Mouse (Mus musculus): ENCODE results near the gene Ptov1. TPM values are rescaled to one million over a fixed set of nuclear protein-coding genes. Genes with fewer than 3 reads are reported as not detected.
A peak's percentile ranks its signal among the peaks of the same experiment; 100 is the strongest.

Ptov1 gene
- polyA plus RNA-seq, 1 experiment from 2014 or later: 291 TPM

GRCm38 (mm10) chr7:44817441-44817840, 52.1 kb downstream of the Ptov1 start:
- peak overlapping the region; percentile 82 for H3K4me2 ChIP-seq
- no peaks in the 10 kb centered on the region for H3K9me3 ChIP-seq
- peak overlapping the region; percentile 98; the same call in 1 of the 2 replicates for H3K27ac ChIP-seq
- WGBS: 12% methylated on average over 3 of the region's 3 CpGs
- peak overlapping the region; percentile 88 for H3K4me3 ChIP-seq (replicated peaks)
- H3K9ac ChIP-seq: peak overlapping the region; percentile 95
- no peak for ATAC-seq (ENCODE audit: insufficient read depth, low FRiP score, low read depth)
- H3K27me3 ChIP-seq (replicated peaks): no peaks in the 10 kb centered on the region
- no peaks in the 10 kb centered on the region; the same call in 1 of the 2 replicates for H3K36me3 ChIP-seq
- peaks cover 41% of the 10 kb centered on the region for H3K4me1 ChIP-seq

DNA sequence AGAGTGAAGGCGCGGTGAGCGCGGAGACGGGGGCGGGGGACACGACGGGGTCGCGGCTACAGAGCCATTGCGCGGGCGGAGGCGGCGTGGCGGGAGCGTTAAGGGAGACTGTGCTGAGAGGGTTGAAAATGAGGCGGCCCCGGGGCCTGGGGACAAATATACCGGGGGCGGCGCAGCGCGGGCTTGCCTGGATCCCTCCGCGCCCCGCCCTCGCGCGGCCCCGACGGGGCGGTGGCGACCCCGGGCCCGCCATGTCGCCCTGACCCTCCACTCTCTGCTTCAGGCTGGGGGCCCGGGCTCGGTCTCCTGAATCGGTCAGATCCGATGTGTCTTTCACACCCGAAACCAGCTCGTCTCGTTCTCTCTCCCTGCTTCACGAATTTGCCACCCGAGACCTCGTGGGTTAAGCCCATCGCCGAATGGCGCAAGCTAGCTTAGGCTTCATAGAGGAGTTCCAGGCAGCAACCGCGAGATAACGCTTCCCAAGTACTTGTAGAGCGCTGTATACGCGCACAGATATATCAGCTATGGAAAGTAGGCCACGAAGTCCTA, 53.0 kb downstream of the Ptov1 start, which contains the start of gene Atf5:
Gene Atf5 (minus strand): TSS at position 189 of the 552 bp plus-strand sequence.
- Histone ChIP-seq H3K27me3 (replicated peaks) (no peaks in the 10 kb centered on the region), H3K36me3 (no peaks in the 10 kb centered on the region; the same call in 1 of the 2 replicates), H3K4me1 (peaks cover 39% of the 10 kb centered on the region), H3K27ac (peak within 1 kb of the TSS; percentile 98), H3K9ac (peak within 1 kb of the TSS; percentile 95), H3K9me3 (no peaks in the 10 kb centered on the region), H3K4me2 (peak within 1 kb of the TSS; percentile 82), H3K4me3 (replicated peaks) (peak within 1 kb of the TSS; percentile 88)
- ATAC-seq (ENCODE audit: insufficient read depth, low FRiP score, low read depth): peak; percentile 13
- WGBS: under 1% methylated on average over 52 of the region's 57 CpGs

GRCm38 (mm10) chr7:44815721-44816469, 53.7 kb downstream of the Ptov1 start, which contains the start of the genes Nup62 and Il4i1:
Gene Nup62, plus strand, starts transcription at chr7:44816088.
Gene Il4i1, plus strand, starts transcription at chr7:44816387.
- Histone ChIP-seq H3K4me1 (peaks cover 36% of the 10 kb centered on the region), H3K36me3 (peaks cover 4% of the 10 kb centered on the region; the same call in 1 of the 2 replicates), H3K4me3 (replicated peaks) (peak within 1 kb of the TSS; percentile 88), H3K9me3 (no peaks in the 10 kb centered on the region), H3K27me3 (replicated peaks) (no peaks in the 10 kb centered on the region), H3K4me2 (peak within 1 kb of the TSS; percentile 82), H3K27ac (peak within 1 kb of the TSS; percentile 98), H3K9ac (peak within 1 kb of the TSS; percentile 95)
- WGBS: under 1% methylated on average over 61 of the region's 62 CpGs
- ATAC-seq (ENCODE audit: insufficient read depth, low FRiP score, low read depth): peak; percentile 94

DNA sequence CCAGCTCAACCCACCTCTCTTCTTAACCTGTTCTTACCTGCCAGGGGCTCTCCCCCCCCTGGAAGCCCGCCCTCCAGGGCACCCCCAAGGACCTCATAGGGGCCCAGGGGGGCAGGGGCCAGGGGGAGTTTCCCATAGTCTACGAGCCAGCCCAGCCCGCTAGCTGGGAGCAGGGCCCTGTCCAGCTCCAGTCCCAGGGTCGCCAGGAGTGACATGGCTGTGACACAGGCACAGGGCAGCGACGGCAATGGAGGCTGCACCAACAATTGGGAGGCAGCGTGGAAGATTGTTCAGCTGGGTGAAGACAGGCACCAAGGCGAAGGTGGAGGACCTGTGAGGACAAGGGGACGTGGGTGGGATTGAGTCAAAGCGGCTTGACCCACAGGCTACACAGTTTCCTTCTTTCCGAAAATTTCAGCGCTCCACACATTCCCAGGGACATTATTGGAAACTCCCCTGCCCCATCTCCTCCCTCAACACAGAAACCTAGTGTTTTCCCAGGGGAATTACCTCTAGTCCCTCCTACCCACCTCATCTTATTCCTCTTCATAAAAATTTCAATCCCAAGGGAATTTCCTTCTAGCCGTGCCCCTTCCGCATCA, 54.5 kb downstream of the Ptov1 start:
- H3K27me3 ChIP-seq (replicated peaks): no peaks in the 10 kb centered on the region
- H3K9me3 ChIP-seq: no peaks in the 10 kb centered on the region
- peak overlapping the region; percentile 88 for H3K4me3 ChIP-seq (replicated peaks)
- peak overlapping the region; percentile 82 for H3K4me2 ChIP-seq
- 32% methylated on average over 14 of the region's 14 CpGs for WGBS
- H3K27ac ChIP-seq: peak overlapping the region; percentile 98
- H3K36me3 ChIP-seq: peaks cover 4% of the 10 kb centered on the region; the same call in 1 of the 2 replicates
- H3K9ac ChIP-seq: no peak overlapping the region
- H3K4me1 ChIP-seq: peaks cover 31% of the 10 kb centered on the region
- ATAC-seq (ENCODE audit: insufficient read depth, low FRiP score, low read depth): no peak

DNA sequence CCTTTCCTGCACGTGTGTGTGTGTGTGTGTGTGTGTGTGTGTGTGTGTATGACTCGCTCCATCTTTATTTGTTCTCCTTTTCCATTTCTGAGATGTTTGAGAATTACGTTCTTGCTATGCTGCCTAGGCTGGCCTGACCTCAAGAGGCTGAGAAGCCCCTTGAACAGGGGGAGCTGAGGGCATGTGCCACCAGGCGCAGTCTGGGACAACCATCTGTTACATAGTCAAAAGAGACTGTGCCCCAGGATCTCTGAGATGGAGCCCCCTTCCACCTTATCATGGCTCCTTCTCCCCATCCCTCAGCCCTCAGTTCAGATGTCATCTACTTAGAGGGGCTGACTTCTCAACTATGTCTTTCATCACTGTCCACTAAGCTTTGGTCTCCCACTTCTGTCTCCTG, 55.2 kb downstream of the Ptov1 start:
- H3K9me3 ChIP-seq: no peaks in the 10 kb centered on the region
- no peak overlapping the region for H3K9ac ChIP-seq
- 89% methylated on average over 4 of the region's 4 CpGs for WGBS
- H3K27me3 ChIP-seq (replicated peaks): no peaks in the 10 kb centered on the region
- peaks cover 26% of the 10 kb centered on the region for H3K4me1 ChIP-seq
- H3K4me2 ChIP-seq: no peak overlapping the region
- H3K27ac ChIP-seq: no peak overlapping the region
- H3K4me3 ChIP-seq (replicated peaks): no peak overlapping the region
- no peak for ATAC-seq (ENCODE audit: insufficient read depth, low FRiP score, low read depth)
- H3K36me3 ChIP-seq: peaks cover 4% of the 10 kb centered on the region; the same call in 1 of the 2 replicates

- H3K4me3 ChIP-seq (replicated peaks): no peak overlapping the region
- H3K36me3 ChIP-seq: 0 out of 2 replicates have a peak, but pooled peaks cover 4% of the 10 kb centered on the region
- 92% methylated on average over 3 of the region's 3 CpGs for WGBS
- no peaks in the 10 kb centered on the region for H3K9me3 ChIP-seq
- H3K27me3 ChIP-seq (replicated peaks): no peaks in the 10 kb centered on the region
- H3K9ac ChIP-seq: no peak overlapping the region
- no peak for ATAC-seq (ENCODE audit: insufficient read depth, low FRiP score, low read depth)
- H3K4me2 ChIP-seq: no peak overlapping the region
- H3K27ac ChIP-seq: no peak overlapping the region
- peaks cover 22% of the 10 kb centered on the region for H3K4me1 ChIP-seq
These were observed 55.6 kb downstream of the Ptov1 start for GRCm38 (mm10) chr7:44813985-44814384.

MicroRNAs within 50 kb of the gene (microRNA counts, 519-probe panel; counts per million panel counts)
- microRNA mmu-miR-707: not detected

Small RNA genes within 50 kb of the gene (microRNA-seq; reads per million reads assigned to microRNA genes)
- not detected for gene Mir707

Other genes starting within 250 kb of the Ptov1 start
- 29.0 and 32.7 TPM in 2 replicates for gene Myh14, start 198.9 kb downstream of the Ptov1 start, polyA plus RNA-seq (2015; fragmentation: Nextera tagmentation; extraction: Ambion mirVana)
- gene Izumo2, start 161.0 kb downstream of the Ptov1 start, polyA plus RNA-seq (2015; fragmentation: Nextera tagmentation; extraction: Ambion mirVana): not detected in 2 replicates
- 32.5 and 33.2 TPM in 2 replicates for gene Vrk3, start 121.4 kb downstream of the Ptov1 start, polyA plus RNA-seq (2015; fragmentation: Nextera tagmentation; extraction: Ambion mirVana)
- gene Zfp473, start 118.7 kb downstream of the Ptov1 start, polyA plus RNA-seq (2015; fragmentation: Nextera tagmentation; extraction: Ambion mirVana): 2.1 and 2.3 TPM in 2 replicates
- 79.3 and 79.8 TPM in 2 replicates for gene Nup62, start 53.7 kb downstream of the Ptov1 start, polyA plus RNA-seq (2015; fragmentation: Nextera tagmentation; extraction: Ambion mirVana)
- 1.3 and 1.4 TPM in 2 replicates for gene Il4i1, start 53.4 kb downstream of the Ptov1 start, polyA plus RNA-seq (2015; fragmentation: Nextera tagmentation; extraction: Ambion mirVana)
- 5.3 and 6.4 TPM in 2 replicates for gene Atf5, start 53.1 kb downstream of the Ptov1 start, polyA plus RNA-seq (2015; fragmentation: Nextera tagmentation; extraction: Ambion mirVana)
- gene Akt1s1, start 20.8 kb downstream of the Ptov1 start, polyA plus RNA-seq (2015; fragmentation: Nextera tagmentation; extraction: Ambion mirVana): 110 and 112 TPM in 2 replicates
- gene Tbc1d17, start 20.7 kb downstream of the Ptov1 start, polyA plus RNA-seq (2015; fragmentation: Nextera tagmentation; extraction: Ambion mirVana): 64.5 and 72.0 TPM in 2 replicates
- 25.5 and 32.7 TPM in 2 replicates for gene Pnkp, start 12.6 kb downstream of the Ptov1 start, polyA plus RNA-seq (2015; fragmentation: Nextera tagmentation; extraction: Ambion mirVana)
- 88.7 and 91.0 TPM in 2 replicates for gene Med25, start 22.9 kb upstream of the Ptov1 start, polyA plus RNA-seq (2015; fragmentation: Nextera tagmentation; extraction: Ambion mirVana)
- gene Fuz, start 26.3 kb upstream of the Ptov1 start, polyA plus RNA-seq (2015; fragmentation: Nextera tagmentation; extraction: Ambion mirVana): 22.2 and 24.2 TPM in 2 replicates
- gene Ap2a1, start 59.7 kb upstream of the Ptov1 start, polyA plus RNA-seq (2015; fragmentation: Nextera tagmentation; extraction: Ambion mirVana): 61.5 and 61.6 TPM in 2 replicates
- gene Tsks, start 73.4 kb upstream of the Ptov1 start, polyA plus RNA-seq (2015; fragmentation: Nextera tagmentation; extraction: Ambion mirVana): 0.09 and 0.14 TPM in 2 replicates
- gene Cpt1c, start 105.1 kb upstream of the Ptov1 start, polyA plus RNA-seq (2015; fragmentation: Nextera tagmentation; extraction: Ambion mirVana): 19.3 and 19.4 TPM in 2 replicates
- gene Prmt1, start 116.8 kb upstream of the Ptov1 start, polyA plus RNA-seq (2015; fragmentation: Nextera tagmentation; extraction: Ambion mirVana): 396 and 430 TPM in 2 replicates
- gene Irf3, start 127.9 kb upstream of the Ptov1 start, polyA plus RNA-seq (2015; fragmentation: Nextera tagmentation; extraction: Ambion mirVana): 89.5 and 94.4 TPM in 2 replicates
- 47.3 and 47.7 TPM in 2 replicates for gene Bcl2l12, start 128.9 kb upstream of the Ptov1 start, polyA plus RNA-seq (2015; fragmentation: Nextera tagmentation; extraction: Ambion mirVana)
- gene Scaf1, start 146.6 kb upstream of the Ptov1 start, polyA plus RNA-seq (2015; fragmentation: Nextera tagmentation; extraction: Ambion mirVana): 32.4 and 39.3 TPM in 2 replicates
- 58.0 and 59.8 TPM in 2 replicates for gene Rras, start 148.2 kb upstream of the Ptov1 start, polyA plus RNA-seq (2015; fragmentation: Nextera tagmentation; extraction: Ambion mirVana)
- gene Prr12, start 183.1 kb upstream of the Ptov1 start, polyA plus RNA-seq (2015; fragmentation: Nextera tagmentation; extraction: Ambion mirVana): 9.1 and 9.6 TPM in 2 replicates
- gene Nosip, start 192.6 kb upstream of the Ptov1 start, polyA plus RNA-seq (2015; fragmentation: Nextera tagmentation; extraction: Ambion mirVana): 52.8 and 55.5 TPM in 2 replicates
- gene Prrg2, start 192.9 kb upstream of the Ptov1 start, polyA plus RNA-seq (2015; fragmentation: Nextera tagmentation; extraction: Ambion mirVana): 20.5 and 24.7 TPM in 2 replicates
- gene Rcn3, start 222.4 kb upstream of the Ptov1 start, polyA plus RNA-seq (2015; fragmentation: Nextera tagmentation; extraction: Ambion mirVana): 320 and 325 TPM in 2 replicates
- 92.1 and 94.1 TPM in 2 replicates for gene Fcgrt, start 234.1 kb upstream of the Ptov1 start, polyA plus RNA-seq (2015; fragmentation: Nextera tagmentation; extraction: Ambion mirVana)

Data from stomach, embryonic 15.5 days (tissue).